Mouse (Mus musculus) left cerebral cortex, postnatal 36 days (tissue): ENCODE measurements at regions not wholly inside any gene's neighbourhood (a gene's known extent, or its start where the extent isn't known, plus 50 kb on each side); places are given as distances from the start of the nearest gene placed in this dataset.

ENCODE experiments used
- DNase-seq, 2 experiments: peaks; one replicate each; pipeline ENCODE4 v3.0.0; 2021 to 2022; ENCODE audit warnings: low spot score in 2 of 2, mixed read lengths in 1 of 2
- intact Hi-C: fragments of 180-260 bp; cut with DNase I; formaldehyde crosslinking; loops from one replicate; pipeline ENCODE4 v1.15.1; 2025

GRCm38 (mm10) chr3:120217710-120218109, 433.4 kb upstream of the Ptbp2 start:
- no peak for DNase-seq
- intact Hi-C loops, result no loop called here

GRCm38 (mm10) chr3:120214616-120215250, 430.5 kb upstream of the Ptbp2 start:
- intact Hi-C loops, result no loop called here
- DNase-seq, result peak; percentile 18 to 26

- intact Hi-C loops, result loop anchor here (10.0 kb wide), 1 partner anchor 905 kb away; no protein-coding TSS in a partner anchor
- no peak for DNase-seq
These were observed 415.1 kb upstream of the Ptbp2 start for GRCm38 (mm10) chr3:120199403-120199802.

GRCm38 (mm10) chr3:120194501-120194900, 410.2 kb upstream of the Ptbp2 start:
- no peak for DNase-seq
- intact Hi-C loops, result loop anchor here (5.0 to 10.0 kb wide), 2 partner anchors 910 to 1762 kb away; no protein-coding TSS in a partner anchor

- intact Hi-C loops, result loop anchor here (5.0 to 10.0 kb wide), 2 partner anchors 912 to 1760 kb away; no protein-coding TSS in a partner anchor
- DNase-seq, result peak; percentile 60 to 71
These were observed 408.4 kb upstream of the Ptbp2 start for GRCm38 (mm10) chr3:120192439-120193326.

GRCm38 (mm10) chr3:120189606-120190005, 405.3 kb upstream of the Ptbp2 start:
- DNase-seq, result no peak
- intact Hi-C loops, result loop anchor here (5.0 to 10.0 kb wide), 2 partner anchors 915 to 1757 kb away; no protein-coding TSS in a partner anchor

GRCm38 (mm10) chr3:120180931-120181610, 396.8 kb upstream of the Ptbp2 start:
- DNase-seq, result no peak
- intact Hi-C loops, result no loop called here

GRCm38 (mm10) chr3:120175632-120176031, 391.4 kb upstream of the Ptbp2 start:
- no peak for DNase-seq
- intact Hi-C loops, result no loop called here
